Comparison of ENCODE assay signal across 11 mouse cellular contexts in the genomic region with DNA sequence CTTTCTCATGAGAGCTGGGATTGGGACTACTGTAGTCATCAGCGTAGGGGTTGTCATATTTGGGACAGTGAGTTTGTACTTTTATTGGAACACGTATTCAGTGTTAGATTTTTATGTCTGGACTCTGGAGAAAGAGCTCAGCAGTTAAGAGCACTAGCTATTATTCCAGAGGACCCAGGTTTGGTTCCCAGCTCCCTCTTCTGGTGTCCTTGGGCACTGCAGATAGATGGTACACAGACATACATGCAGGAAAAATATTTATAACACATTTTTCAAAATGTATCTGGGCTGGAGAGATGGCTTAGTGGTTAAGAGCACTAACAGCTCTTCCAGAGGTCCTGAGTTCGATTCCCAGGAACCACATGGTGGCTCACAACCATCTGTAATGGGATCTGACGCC. TPM values are rescaled to one million over a fixed set of nuclear protein-coding genes. Genes with fewer than 3 reads are reported as not detected.
DNase-seq lines count a peak whose midpoint lies in the region; ATAC-seq and TF ChIP-seq lines count a peak whose summit lies in the region.
"Had no signal": no experiment of that assay in that cellular context is flagged by ENCODE, and none has a peak within 500 bp of the region (broad histone marks: within the 10 kb centered on the region; RNA-seq: fewer than 3 reads in every experiment).

No protein-coding gene starts in this region.

- H3K4me1 ChIP-seq in liver, adult 2 months (ENCODE audit: control insufficient read depth, insufficient read depth, low read length): peaks cover 5% of the 10 kb centered on the region; the same call in 1 of the 2 replicates
- peaks cover 37% of the 10 kb centered on the region for H3K4me1 ChIP-seq in liver, embryonic 12.5 days
- H3K4me1 ChIP-seq in midbrain, embryonic 16.5 days (ENCODE audit: control insufficient read depth, insufficient read depth, low read length): no peaks in the 10 kb centered on the region

- no peaks in the 10 kb centered on the region for H3K9me3 ChIP-seq in liver, embryonic 12.5 days (replicated peaks)
- no peaks in the 10 kb centered on the region for H3K9me3 ChIP-seq in midbrain, embryonic 16.5 days (replicated peaks; ENCODE audit: control insufficient read depth, low read length, poor library complexity, severe bottlenecking)
- H3K9me3 ChIP-seq: heart, embryonic 15.5 days; megakaryocyte, embryonic 14.5 days had no signal

- no peak overlapping the region for H3K9ac ChIP-seq in liver, adult 2 months (ENCODE audit: low read depth, low read length)
- H3K9ac ChIP-seq in liver, embryonic 12.5 days: no peak overlapping the region
- H3K9ac ChIP-seq in midbrain, embryonic 16.5 days (ENCODE audit: low read depth, low read length): no peak overlapping the region
- H3K9ac ChIP-seq: heart, embryonic 15.5 days had no signal

- 95% methylated on average over 4 of the region's 4 CpGs for WGBS in liver, adult 2 months
- 82% methylated on average over 4 of the region's 4 CpGs for whole genome bisulfite sequencing in liver, embryonic 12.5 days (ENCODE audit: insufficient replicate concordance)
- 95% methylated on average over 4 of the region's 4 CpGs for WGBS in midbrain, embryonic 16.5 days

- no peaks in the 10 kb centered on the region for H3K27me3 ChIP-seq in liver, adult 2 months (ENCODE audit: control insufficient read depth, insufficient read depth, low read length)
- no peaks in the 10 kb centered on the region for H3K27me3 ChIP-seq in liver, embryonic 12.5 days (replicated peaks)
- H3K27me3 ChIP-seq in midbrain, embryonic 16.5 days (ENCODE audit: control insufficient read depth, insufficient read depth, low read depth, low read length): no peaks in the 10 kb centered on the region
- H3K27me3 ChIP-seq: heart, embryonic 15.5 days; megakaryocyte, embryonic 14.5 days had no signal

- H3K79me2 ChIP-seq in liver, adult 2 months (ENCODE audit: control insufficient read depth, insufficient read depth, low read length): peaks cover 77% of the 10 kb centered on the region

- DNase-seq in cerebellum, postnatal 14 days: peak; percentile 44 to 63
- DNase-seq in cerebellum, postnatal 25 days: no peak
- no peak for DNase-seq in liver, adult 2 months (ENCODE audit: extremely low read depth, low read depth, low spot score)
- peak; percentile 53 for DNase-seq in ZHBTc4 (ENCODE audit: low read depth, low spot score)
- no peak for DNase-seq in ovary, postnatal 14 days (ENCODE audit: low spot score)
- DNase-seq: right cerebral cortex, adult 18-20 months had no signal

- no peak overlapping the region for H3K4me3 ChIP-seq in liver, adult 2 months (ENCODE audit: insufficient read depth, low read depth, low read length)
- no peak overlapping the region for H3K4me3 ChIP-seq in liver, embryonic 12.5 days
- H3K4me3 ChIP-seq in midbrain, embryonic 16.5 days (ENCODE audit: low read depth, low read length): no peak overlapping the region
- H3K4me3 ChIP-seq: heart, embryonic 15.5 days had no signal

- no peak for ATAC-seq in liver, embryonic 12.5 days
- ATAC-seq in megakaryocyte progenitor cell, adult 5-6 weeks (replicated peaks; ENCODE audit: poor library complexity): peak; percentile 37; the same call in 1 of the 2 replicates
- no peak for ATAC-seq in midbrain, embryonic 16.5 days

- no peak overlapping the region for H3K4me2 ChIP-seq in liver, embryonic 12.5 days
- no peak overlapping the region for H3K4me2 ChIP-seq in midbrain, embryonic 16.5 days (ENCODE audit: low read length)
- H3K4me2 ChIP-seq: heart, embryonic 15.5 days had no signal

- TF ChIP-seq CTCF in liver, adult 2 months (IDR thresholded peaks at IDR 0.05; ENCODE audit: low read depth, low read length): peak; percentile 35; the same call in 1 of the 2 replicates

- no peaks in the 10 kb centered on the region for H3K36me3 ChIP-seq in liver, adult 2 months (ENCODE audit: control insufficient read depth, insufficient read depth, low read length)
- peaks cover 39% of the 10 kb centered on the region for H3K36me3 ChIP-seq in liver, embryonic 12.5 days
- peaks cover 3% of the 10 kb centered on the region; the same call in 1 of the 2 replicates for H3K36me3 ChIP-seq in midbrain, embryonic 16.5 days (ENCODE audit: control insufficient read depth, insufficient read depth, low read length)
- H3K36me3 ChIP-seq: heart, embryonic 15.5 days had no signal

- no peak for TF ChIP-seq POLR2A in liver, adult 2 months (IDR thresholded peaks at IDR 0.05; ENCODE audit: extremely low read depth, insufficient read depth, low read length)

- H3K27ac ChIP-seq in liver, adult 2 months (replicated peaks; ENCODE audit: insufficient read depth, low read depth, low read length): no peak overlapping the region
- no peak overlapping the region for H3K27ac ChIP-seq in liver, embryonic 12.5 days
- no peak overlapping the region for H3K27ac ChIP-seq in midbrain, embryonic 16.5 days (ENCODE audit: low read length)
- H3K27ac ChIP-seq: heart, embryonic 15.5 days had no signal

RNA-seq across cellular contexts. Expression of a gene that starts 28.3 kb away (rescaled TPM):
- total RNA-seq in liver, adult 2 months (2014; rRNA removed): 51.4 and 58.5 TPM in 2 replicates
- polyA plus RNA-seq in liver, adult 2 months (2012; rRNA removed): 52.6 and 56.4 TPM in 2 replicates
- 208 and 209 TPM in 2 replicates for polyA plus RNA-seq in liver, embryonic 12.5 days (2016; fragmentation: Nextera tagmentation; extraction: Ambion mirVana)
- total RNA-seq in megakaryocyte progenitor cell, adult 5-6 weeks (2015): 409 and 415 TPM in 2 replicates
- total RNA-seq in megakaryocyte progenitor cell, adult 5-6 weeks (2017): 139 and 157 TPM in 2 replicates
- 316 and 331 TPM in 2 replicates for polyA plus RNA-seq in midbrain, embryonic 16.5 days (2015; fragmentation: Nextera tagmentation; extraction: Ambion mirVana)

Comparison
In these comparisons a context has a peak if more than half of its experiments do, and no peak if none do; other contexts are left out.
1. DNase-seq: peak in cerebellum, postnatal 14 days (2 of 2) and ZHBTc4 (single experiment); none in cerebellum, postnatal 25 days (0 of 2), liver, adult 2 months (single experiment) and ovary, postnatal 14 days (single experiment).